Mouse (Mus musculus): ENCODE data around the gene Lifr.

The Lifr gene

GRCm38 (mm10) chr15:7203606-7204330 is 113.4 kb downstream of the Lifr start:
- DNase-seq (ENCODE audit: low spot score), result peak; percentile 28

GRCm38 (mm10) chr15:7204917-7205316 is 114.5 kb downstream of the Lifr start:
- no peak for DNase-seq (ENCODE audit: low spot score)

GRCm38 (mm10) chr15:7206110-7206509 is 115.7 kb downstream of the Lifr start:
- no peak for DNase-seq (ENCODE audit: low spot score)

GRCm38 (mm10) chr15:7207292-7207691 is 116.9 kb downstream of the Lifr start:
- DNase-seq (ENCODE audit: low spot score), result peak; percentile 67

GRCm38 (mm10) chr15:7208180-7208579 is 117.8 kb downstream of the Lifr start:
- DNase-seq (ENCODE audit: low spot score), result no peak

GRCm38 (mm10) chr15:7213683-7214082 is 123.3 kb downstream of the Lifr start:
- DNase-seq (ENCODE audit: low spot score), result no peak

GRCm38 (mm10) chr15:7215845-7216244 is 125.4 kb downstream of the Lifr start:
- no peak for DNase-seq (ENCODE audit: low spot score)

- DNase-seq (ENCODE audit: low spot score), result no peak
Measured at GRCm38 (mm10) chr15:7216581-7217272, 126.3 kb downstream of the Lifr start.

- no peak for DNase-seq (ENCODE audit: low spot score)
Measured at GRCm38 (mm10) chr15:7217273-7217598, 126.8 kb downstream of the Lifr start.

- no peak for DNase-seq (ENCODE audit: low spot score)
Measured at GRCm38 (mm10) chr15:7222809-7223208, 132.4 kb downstream of the Lifr start.

GRCm38 (mm10) chr15:7224151-7224775 is 133.8 kb downstream of the Lifr start:
- DNase-seq (ENCODE audit: low spot score), result no peak

GRCm38 (mm10) chr15:7226225-7226624 is 135.8 kb downstream of the Lifr start:
- DNase-seq (ENCODE audit: low spot score), result peak; percentile 80

- DNase-seq (ENCODE audit: low spot score), result no peak
Measured at GRCm38 (mm10) chr15:7233393-7234090, 143.1 kb downstream of the Lifr start.

GRCm38 (mm10) chr15:7239904-7240303 is 149.5 kb downstream of the Lifr start:
- no peak for DNase-seq (ENCODE audit: low spot score)

- no peak for DNase-seq (ENCODE audit: low spot score)
Measured at GRCm38 (mm10) chr15:7240950-7241349, 150.5 kb downstream of the Lifr start.

GRCm38 (mm10) chr15:7242161-7242850 is 151.9 kb downstream of the Lifr start:
- DNase-seq (ENCODE audit: low spot score), result no peak
